Mouse (Mus musculus) brain, embryonic 14.5 days (tissue): ENCODE results near the gene Tbl1x.

ENCODE experiments used
- CTCF ChIP-seq: fragments of 200-500 bp; IDR thresholded peaks from 2 replicates; pipeline ENCODE4 v1.5.1; 2012; ENCODE audit warnings: inconsistent platforms, mild to moderate bottlenecking, moderate library complexity, borderline replicate concordance; ENCODE audit not compliant: insufficient read depth, insufficient read length; ENCODE audit errors: extremely low read depth
- POLR2A ChIP-seq: fragments of 200-500 bp; IDR thresholded peaks from 2 replicates; pipeline ENCODE4 v1.6.1; 2012; ENCODE audit warnings: mild to moderate bottlenecking, inconsistent platforms, borderline replicate concordance; ENCODE audit not compliant: poor library complexity, insufficient read depth, insufficient read length, severe bottlenecking; ENCODE audit errors: extremely low read depth

- TF ChIP-seq CTCF (no peak), POLR2A (no peak)
Measured at GRCm38 (mm10) chrX:77666911-77667310, 156.1 kb downstream of the Tbl1x start.
